8 mouse cellular contexts compared by ENCODE assay signal in the genomic region with DNA sequence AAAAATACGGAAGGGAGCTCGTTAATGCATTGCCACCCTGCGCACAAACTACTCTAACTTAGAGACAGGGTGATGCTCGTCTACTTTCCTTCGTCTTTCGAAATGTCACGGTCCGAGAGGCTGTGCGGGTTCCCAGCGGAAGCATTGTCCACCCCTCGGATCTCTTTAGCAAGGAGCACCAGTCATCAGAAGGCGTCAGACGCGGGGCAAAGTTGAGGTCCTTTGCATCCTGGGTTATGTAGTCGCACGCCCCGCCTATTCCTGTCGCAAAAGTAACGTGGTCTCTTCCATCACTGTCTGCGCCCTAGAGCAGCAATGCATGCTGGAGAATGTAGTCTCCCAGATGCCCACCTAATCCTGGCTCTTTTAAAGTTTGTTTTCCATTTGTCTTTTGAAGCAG. TPM values are rescaled to one million over a fixed set of nuclear protein-coding genes. Genes with fewer than 3 reads are reported as not detected.
DNase-seq lines count a peak whose midpoint lies in the region; ATAC-seq and TF ChIP-seq lines count a peak whose summit lies in the region.

No protein-coding gene starts in this region.

- H3K79me2 ChIP-seq in C2C12 (ENCODE audit: control insufficient read depth, insufficient read depth): peaks cover 49% of the 10 kb centered on the region
- peaks cover 31% of the 10 kb centered on the region for H3K79me2 ChIP-seq in liver, adult 2 months (ENCODE audit: control insufficient read depth, insufficient read depth, low read length)
- peaks cover 44% of the 10 kb centered on the region for H3K79me2 ChIP-seq in myocyte (ENCODE audit: control insufficient read depth, insufficient read depth)

- DNase-seq in brain, embryonic 14.5 days (ENCODE audit: low read depth): peak; percentile 99
- DNase-seq in liver, adult 2 months (ENCODE audit: extremely low read depth, low read depth, low spot score): peak; percentile 95
- DNase-seq in splenic B cell, adult 2 months (ENCODE audit: low read depth, low spot score): peak; percentile 95

- H3K4me2 ChIP-seq in heart, embryonic 11.5 days: peak overlapping the region; percentile 82
- peak overlapping the region; percentile 70 for H3K4me2 ChIP-seq in kidney, embryonic 16.5 days (replicated peaks; ENCODE audit: low read depth, low read length)
- H3K4me2 ChIP-seq in myocyte (ENCODE audit: low read depth): peak overlapping the region; percentile 71

- no peaks in the 10 kb centered on the region for H3K27me3 ChIP-seq in C2C12 (ENCODE audit: control insufficient read depth, insufficient read depth, insufficient read length)
- no peaks in the 10 kb centered on the region for H3K27me3 ChIP-seq in erythroblast, embryonic 14.5 days (ENCODE audit: control insufficient read depth)
- H3K27me3 ChIP-seq in heart, embryonic 11.5 days (ENCODE audit: control insufficient read depth, insufficient read depth, low read length): no peaks in the 10 kb centered on the region
- H3K27me3 ChIP-seq in kidney, embryonic 16.5 days (ENCODE audit: insufficient read depth, low read length): no peaks in the 10 kb centered on the region
- no peaks in the 10 kb centered on the region for H3K27me3 ChIP-seq in liver, adult 2 months (ENCODE audit: control insufficient read depth, insufficient read depth, low read length)
- no peaks in the 10 kb centered on the region for H3K27me3 ChIP-seq in myocyte (ENCODE audit: control insufficient read depth, insufficient read depth, insufficient read length)
- H3K27me3 ChIP-seq in splenic B cell, adult 2 months (ENCODE audit: control insufficient read depth, insufficient read depth, low read length, poor library complexity, severe bottlenecking): no peaks in the 10 kb centered on the region

- peak overlapping the region; percentile 98 for H3K27ac ChIP-seq in heart, embryonic 11.5 days (ENCODE audit: low read depth, low read length)
- H3K27ac ChIP-seq in kidney, embryonic 16.5 days (ENCODE audit: low read length): peak overlapping the region; percentile 99
- H3K27ac ChIP-seq in liver, adult 2 months (replicated peaks; ENCODE audit: insufficient read depth, low read depth, low read length): peak overlapping the region; percentile 87

- ATAC-seq in heart, embryonic 11.5 days (replicated peaks; ENCODE audit: insufficient number of reproducible peaks, low FRiP score, low TSS enrichment): peak; percentile 90
- ATAC-seq in kidney, embryonic 16.5 days (ENCODE audit: low FRiP score, low TSS enrichment): peak; percentile 95

- peaks cover 42% of the 10 kb centered on the region for H3K79me3 ChIP-seq in C2C12 (ENCODE audit: low read depth)

- H3K4me3 ChIP-seq in C2C12 (ENCODE audit: insufficient read depth, poor library complexity, severe bottlenecking): peak overlapping the region; percentile 93
- H3K4me3 ChIP-seq in erythroblast, embryonic 14.5 days (replicated peaks): peak overlapping the region; percentile 98
- H3K4me3 ChIP-seq in heart, embryonic 11.5 days (ENCODE audit: low read depth, low read length): peak overlapping the region; percentile 100
- peak overlapping the region; percentile 92 for H3K4me3 ChIP-seq in kidney, embryonic 16.5 days (ENCODE audit: low read length)
- peak overlapping the region; percentile 54 for H3K4me3 ChIP-seq in liver, adult 2 months (ENCODE audit: insufficient read depth, low read depth, low read length)
- peak overlapping the region; percentile 56 for H3K4me3 ChIP-seq in myocyte

- WGBS in heart, embryonic 11.5 days (ENCODE audit: insufficient replicate concordance): under 1% methylated on average over 20 of the region's 20 CpGs
- under 1% methylated on average over 20 of the region's 20 CpGs for WGBS in kidney, embryonic 16.5 days
- under 1% methylated on average over 20 of the region's 20 CpGs for WGBS in liver, adult 2 months

- peak overlapping the region; percentile 43 for H3ac ChIP-seq in C2C12 (ENCODE audit: control insufficient read depth, insufficient read length, low read depth)
- peak overlapping the region; percentile 91 for H3ac ChIP-seq in myocyte (ENCODE audit: control insufficient read depth, insufficient read length)

- H3K36me3 ChIP-seq in C2C12 (ENCODE audit: control insufficient read depth, insufficient read depth) (peaks cover 7% of the 10 kb centered on the region), myocyte (ENCODE audit: control insufficient read depth, insufficient read depth) (peaks cover 5% of the 10 kb centered on the region)
- H3K36me3 ChIP-seq in erythroblast, embryonic 14.5 days (ENCODE audit: control insufficient read depth): peaks cover 26% of the 10 kb centered on the region
- no peaks in the 10 kb centered on the region for H3K36me3 ChIP-seq in heart, embryonic 11.5 days (ENCODE audit: control insufficient read depth, insufficient read depth, low read length)
- no peaks in the 10 kb centered on the region; the same call in 1 of the 2 replicates for H3K36me3 ChIP-seq in kidney, embryonic 16.5 days (ENCODE audit: insufficient read depth, low read length)
- no peaks in the 10 kb centered on the region for H3K36me3 ChIP-seq in liver, adult 2 months (ENCODE audit: control insufficient read depth, insufficient read depth, low read length)
- no peaks in the 10 kb centered on the region for H3K36me3 ChIP-seq in splenic B cell, adult 2 months (ENCODE audit: control insufficient read depth, insufficient read depth, low read length, poor library complexity, severe bottlenecking)

- no peak for TF ChIP-seq CTCF in C2C12 (IDR thresholded peaks at IDR 0.05; ENCODE audit: control insufficient read depth, insufficient read depth, insufficient read length)
- no peak for TF ChIP-seq CTCF in brain, embryonic 14.5 days (IDR thresholded peaks at IDR 0.05; ENCODE audit: borderline replicate concordance, extremely low read depth, insufficient read depth, insufficient read length)
- no peak for TF ChIP-seq CTCF in liver, adult 2 months (IDR thresholded peaks at IDR 0.05; ENCODE audit: low read depth, low read length)

- H3K9ac ChIP-seq in heart, embryonic 11.5 days (ENCODE audit: low read depth, low read length): peak overlapping the region; percentile 100
- peak overlapping the region; percentile 73 for H3K9ac ChIP-seq in kidney, embryonic 16.5 days (replicated peaks; ENCODE audit: low read length)
- peak overlapping the region; percentile 57 for H3K9ac ChIP-seq in liver, adult 2 months (ENCODE audit: low read depth, low read length)

- TF ChIP-seq POLR2A in brain, embryonic 14.5 days (IDR thresholded peaks at IDR 0.05; ENCODE audit: borderline replicate concordance, extremely low read depth, insufficient read depth, insufficient read length, poor library complexity, severe bottlenecking): peak; percentile 14; the same call in 1 of the 2 replicates
- peak; percentile 54; the same call in 1 of the 2 replicates for TF ChIP-seq POLR2A in liver, adult 2 months (IDR thresholded peaks at IDR 0.05; ENCODE audit: extremely low read depth, insufficient read depth, low read length)
- TF ChIP-seq POLR2A in myocyte (IDR thresholded peaks at IDR 0.05; ENCODE audit: insufficient read length, low read depth): peak; percentile 49

- H3K9me3 ChIP-seq in erythroblast, embryonic 14.5 days (ENCODE audit: control insufficient read depth, low read length): no peaks in the 10 kb centered on the region
- H3K9me3 ChIP-seq in heart, embryonic 11.5 days (replicated peaks; ENCODE audit: control insufficient read depth, low read length): no peaks in the 10 kb centered on the region
- H3K9me3 ChIP-seq in kidney, embryonic 16.5 days (ENCODE audit: low read length): no peaks in the 10 kb centered on the region

- H3K4me1 ChIP-seq in erythroblast, embryonic 14.5 days (ENCODE audit: control insufficient read depth): peaks cover 37% of the 10 kb centered on the region
- peaks cover 22% of the 10 kb centered on the region for H3K4me1 ChIP-seq in heart, embryonic 11.5 days (ENCODE audit: control insufficient read depth, insufficient read depth, low read length)
- H3K4me1 ChIP-seq in kidney, embryonic 16.5 days (ENCODE audit: insufficient read depth, low read length): peaks cover 17% of the 10 kb centered on the region
- peaks cover 14% of the 10 kb centered on the region for H3K4me1 ChIP-seq in liver, adult 2 months (ENCODE audit: control insufficient read depth, insufficient read depth, low read length)

TF ChIP-seq in C2C12, 6 proteins besides CTCF, POLR2A, EP300 and RAD21:
- TF ChIP-seq MYOG (IDR thresholded peaks at IDR 0.05; ENCODE audit: control insufficient read depth, extremely low read depth, insufficient read length) (no peak), USF1 (IDR thresholded peaks at IDR 0.05; ENCODE audit: low read depth) (peak; percentile 60)
TF ChIP-seq in C2C12: peak in this region for 1.

TF ChIP-seq in myocyte, 11 proteins besides CTCF, POLR2A, EP300 and RAD21 (continues in another document):
- TF ChIP-seq USF1 (IDR thresholded peaks at IDR 0.05; ENCODE audit: low read depth) (peak; percentile 75), SRF (IDR thresholded peaks at IDR 0.05; ENCODE audit: control insufficient read depth, insufficient read length, low read depth) (peak; percentile 87)

RNA-seq across cellular contexts. Expression of a gene that starts 0.6 kb away (rescaled TPM):
- polyA plus RNA-seq in C2C12 (2012; fragmentation: generic; extraction: Trizol) (40.6 TPM), myocyte (2012; fragmentation: generic; extraction: Trizol) (32.7 TPM)
- polyA plus RNA-seq in brain, embryonic 14.5 days (2012; rRNA removed): 95.3 and 115 TPM in 2 replicates
- polyA plus RNA-seq in erythroblast, embryonic 14.5 days (2012): 0.74 and 1.2 TPM in 2 replicates
- 72.8 and 94.6 TPM in 2 replicates for polyA plus RNA-seq in heart, embryonic 11.5 days (2014; fragmentation: Nextera tagmentation; extraction: Ambion mirVana)
- 76.6 and 89.6 TPM in 2 replicates for polyA plus RNA-seq in kidney, embryonic 16.5 days (2015; fragmentation: Nextera tagmentation; extraction: Ambion mirVana)
- 116 and 125 TPM in 2 replicates for total RNA-seq in liver, adult 2 months (2014; rRNA removed)
- polyA plus RNA-seq in liver, adult 2 months (2012; rRNA removed): 40.2 and 41.1 TPM in 2 replicates

RNA-seq across cellular contexts. Expression of a gene that starts 17.3 kb away (rescaled TPM):
- polyA plus RNA-seq in C2C12 (2012; fragmentation: generic; extraction: Trizol): 218 TPM
- 70.2 and 77.9 TPM in 2 replicates for polyA plus RNA-seq in brain, embryonic 14.5 days (2012; rRNA removed)
- polyA plus RNA-seq in erythroblast, embryonic 14.5 days (2012): 11.8 and 12.3 TPM in 2 replicates
- polyA plus RNA-seq in heart, embryonic 11.5 days (2014; fragmentation: Nextera tagmentation; extraction: Ambion mirVana): 337 and 363 TPM in 2 replicates
- 303 and 308 TPM in 2 replicates for polyA plus RNA-seq in kidney, embryonic 16.5 days (2015; fragmentation: Nextera tagmentation; extraction: Ambion mirVana)
- 61.1 and 66.8 TPM in 2 replicates for total RNA-seq in liver, adult 2 months (2014; rRNA removed)
- polyA plus RNA-seq in liver, adult 2 months (2012; rRNA removed): 30.7 and 39.5 TPM in 2 replicates
- polyA plus RNA-seq in myocyte (2012; fragmentation: generic; extraction: Trizol): 157 TPM

RNA-seq across cellular contexts. Expression of a gene that starts 45.5 kb away (rescaled TPM):
- polyA plus RNA-seq in C2C12 (2012; fragmentation: generic; extraction: Trizol) (26.2 TPM), myocyte (2012; fragmentation: generic; extraction: Trizol) (46.9 TPM)
- 36.1 and 38.0 TPM in 2 replicates for polyA plus RNA-seq in brain, embryonic 14.5 days (2012; rRNA removed)
- polyA plus RNA-seq in erythroblast, embryonic 14.5 days (2012): 0.12 and 0.21 TPM in 2 replicates
- polyA plus RNA-seq in heart, embryonic 11.5 days (2014; fragmentation: Nextera tagmentation; extraction: Ambion mirVana): 11.8 and 12.4 TPM in 2 replicates
- 19.2 and 19.7 TPM in 2 replicates for polyA plus RNA-seq in kidney, embryonic 16.5 days (2015; fragmentation: Nextera tagmentation; extraction: Ambion mirVana)
- 10.7 and 16.6 TPM in 2 replicates for total RNA-seq in liver, adult 2 months (2014; rRNA removed)
- polyA plus RNA-seq in liver, adult 2 months (2012; rRNA removed): 22.2 and 22.8 TPM in 2 replicates

Comparison
In these comparisons a context has a peak if more than half of its experiments do, and no peak if none do; other contexts are left out.
1. Peak in every context shown above with its lines: DNase-seq, ATAC-seq, H3K4me3 ChIP-seq and H3K27ac ChIP-seq.
2. RNA of a gene that starts 0.6 kb away (polyA plus RNA-seq): 95.3 to 115 TPM in brain, embryonic 14.5 days, 76.6 to 89.6 TPM in kidney, embryonic 16.5 days, 72.8 to 94.6 TPM in heart, embryonic 11.5 days, 40.6 TPM in C2C12 (single experiment), 40.2 to 41.1 TPM in liver, adult 2 months and 32.7 TPM in myocyte (single experiment); 0.74 to 1.2 TPM in erythroblast, embryonic 14.5 days; every median in the first group is over 10 times any median in the second.
3. RNA of a gene that starts 45.5 kb away (polyA plus RNA-seq): 46.9 TPM in myocyte (single experiment), 36.1 to 38.0 TPM in brain, embryonic 14.5 days, 26.2 TPM in C2C12 (single experiment), 22.2 to 22.8 TPM in liver, adult 2 months, 19.2 to 19.7 TPM in kidney, embryonic 16.5 days and 11.8 to 12.4 TPM in heart, embryonic 11.5 days; 0.12 to 0.21 TPM in erythroblast, embryonic 14.5 days; every median in the first group is over 10 times any median in the second.